Mouse (Mus musculus): ENCODE data around the gene Gm10972. TPM values are rescaled to one million over a fixed set of nuclear protein-coding genes. Genes with fewer than 3 reads are reported as not detected.

The Gm10972 gene
- polyA plus RNA-seq (2014; fragmentation: Illumina TruSeq; extraction: RNeasy Lipid Tissue Mini Kit (QIAGEN cat#74804); ENCODE audit: low read depth, low replicate concordance) = not detected

DNA sequence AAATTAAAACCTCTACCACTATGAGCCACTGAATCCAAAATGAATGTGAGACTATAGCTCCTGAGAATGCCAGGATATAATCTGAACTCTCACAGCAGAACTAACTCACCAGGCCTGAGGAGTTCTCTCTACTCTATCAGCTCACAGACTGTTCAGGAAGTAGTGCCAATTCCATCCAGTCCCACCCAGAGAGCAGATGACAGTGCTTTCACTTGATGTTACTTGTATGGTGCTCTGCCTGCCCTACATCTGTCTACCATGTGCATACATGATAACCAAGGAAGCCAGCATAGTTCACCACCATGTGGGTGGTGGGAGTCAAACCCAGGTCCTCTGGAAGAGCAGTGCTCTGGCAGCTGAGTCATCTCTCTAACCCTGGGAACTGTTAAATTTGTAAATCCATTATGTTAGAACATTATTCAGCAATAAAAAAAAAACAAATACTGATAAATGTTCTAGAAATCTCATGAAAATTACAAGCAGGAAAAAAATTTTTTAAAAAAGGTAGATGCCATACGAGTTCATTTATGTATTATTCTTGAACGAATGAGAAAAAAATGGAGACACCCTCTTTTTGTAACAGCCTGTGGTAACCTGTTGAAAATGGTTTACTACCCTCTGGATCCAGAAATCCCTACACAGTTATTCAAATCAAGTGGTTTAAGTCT, at the start of gene Gm10972:
Gene Gm10972 (plus strand): TSS at position 618 of the 668 bp plus-strand sequence.

GRCm38 (mm10) chr3:94658740-94659095, 15.8 kb downstream of the Gm10972 start, which contains the start of gene Tuft1:
TSS of gene Tuft1 (minus strand) at chr3:94658872.

Other genes starting within 250 kb of the Gm10972 start
- gene Lingo4, start 244.6 kb upstream of the Gm10972 start, polyA plus RNA-seq (2014; fragmentation: Illumina TruSeq; extraction: RNeasy Lipid Tissue Mini Kit (QIAGEN cat#74804); ENCODE audit: low read depth, low replicate concordance) = 0.19 TPM
- gene Tdrkh, start 229.8 kb upstream of the Gm10972 start, polyA plus RNA-seq (2014; fragmentation: Illumina TruSeq; extraction: RNeasy Lipid Tissue Mini Kit (QIAGEN cat#74804); ENCODE audit: low read depth, low replicate concordance) = 3.7 TPM
- gene Mrpl9, start 199.8 kb upstream of the Gm10972 start, polyA plus RNA-seq (2014; fragmentation: Illumina TruSeq; extraction: RNeasy Lipid Tissue Mini Kit (QIAGEN cat#74804); ENCODE audit: low read depth, low replicate concordance) = 32.6 TPM
- not detected for gene Oaz3, start 199.2 kb upstream of the Gm10972 start, polyA plus RNA-seq (2014; fragmentation: Illumina TruSeq; extraction: RNeasy Lipid Tissue Mini Kit (QIAGEN cat#74804); ENCODE audit: low read depth, low replicate concordance)
- gene Celf3, start 164.8 kb upstream of the Gm10972 start, polyA plus RNA-seq (2014; fragmentation: Illumina TruSeq; extraction: RNeasy Lipid Tissue Mini Kit (QIAGEN cat#74804); ENCODE audit: low read depth, low replicate concordance) = not detected
- gene Riiad1, start 162.8 kb upstream of the Gm10972 start, polyA plus RNA-seq (2014; fragmentation: Illumina TruSeq; extraction: RNeasy Lipid Tissue Mini Kit (QIAGEN cat#74804); ENCODE audit: low read depth, low replicate concordance) = not detected
- gene Snx27, start 60.4 kb upstream of the Gm10972 start, polyA plus RNA-seq (2014; fragmentation: Illumina TruSeq; extraction: RNeasy Lipid Tissue Mini Kit (QIAGEN cat#74804); ENCODE audit: low read depth, low replicate concordance) = 19.0 TPM
- 2.0 TPM for gene Tuft1, start 15.8 kb downstream of the Gm10972 start, polyA plus RNA-seq (2014; fragmentation: Illumina TruSeq; extraction: RNeasy Lipid Tissue Mini Kit (QIAGEN cat#74804); ENCODE audit: low read depth, low replicate concordance)
- gene Selenbp2, start 50.4 kb downstream of the Gm10972 start, polyA plus RNA-seq (2014; fragmentation: Illumina TruSeq; extraction: RNeasy Lipid Tissue Mini Kit (QIAGEN cat#74804); ENCODE audit: low read depth, low replicate concordance) = 4.8 TPM
- gene Cgn, start 143.4 kb downstream of the Gm10972 start, polyA plus RNA-seq (2014; fragmentation: Illumina TruSeq; extraction: RNeasy Lipid Tissue Mini Kit (QIAGEN cat#74804); ENCODE audit: low read depth, low replicate concordance) = 7.0 TPM
- gene Pogz, start 194.5 kb downstream of the Gm10972 start, polyA plus RNA-seq (2014; fragmentation: Illumina TruSeq; extraction: RNeasy Lipid Tissue Mini Kit (QIAGEN cat#74804); ENCODE audit: low read depth, low replicate concordance) = 5.7 TPM
- gene Psmb4, start 243.8 kb downstream of the Gm10972 start, polyA plus RNA-seq (2014; fragmentation: Illumina TruSeq; extraction: RNeasy Lipid Tissue Mini Kit (QIAGEN cat#74804); ENCODE audit: low read depth, low replicate concordance) = 71.9 TPM